Mouse (Mus musculus): Measurements from ENCODE around the gene Mup16.
"Not testable (repeated sequence)": the region's sequence is repeated elsewhere in the genome, so short reads cannot be mapped to it uniquely, and the experiment has no call there.

Gene Mup16

DNA sequence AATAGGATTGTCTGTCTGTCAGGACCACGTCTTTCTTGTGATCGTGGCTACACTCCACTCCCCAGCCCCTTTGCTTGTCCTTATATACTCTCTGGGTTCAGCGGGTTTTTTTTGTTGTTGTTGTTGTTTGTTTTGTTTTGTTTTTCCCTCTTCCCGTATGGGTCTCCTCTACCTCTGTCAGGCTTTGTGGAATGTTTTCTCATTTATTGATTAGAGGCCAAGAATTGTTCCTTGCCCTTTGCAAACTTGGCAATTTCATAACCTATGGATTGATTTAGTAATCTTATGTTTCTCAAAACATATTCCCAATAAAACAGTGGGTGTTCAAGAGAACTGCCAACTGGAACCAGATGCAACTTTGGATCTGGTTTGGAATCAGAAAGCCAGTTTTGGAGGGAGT, at the start of gene Mup16:
Gene Mup16, minus strand, starts transcription at position 101 of the 400 bp plus-strand sequence.
- not testable (repeated sequence) for DNase-seq (ENCODE audit: low spot score in 2 of 2)

DNA sequence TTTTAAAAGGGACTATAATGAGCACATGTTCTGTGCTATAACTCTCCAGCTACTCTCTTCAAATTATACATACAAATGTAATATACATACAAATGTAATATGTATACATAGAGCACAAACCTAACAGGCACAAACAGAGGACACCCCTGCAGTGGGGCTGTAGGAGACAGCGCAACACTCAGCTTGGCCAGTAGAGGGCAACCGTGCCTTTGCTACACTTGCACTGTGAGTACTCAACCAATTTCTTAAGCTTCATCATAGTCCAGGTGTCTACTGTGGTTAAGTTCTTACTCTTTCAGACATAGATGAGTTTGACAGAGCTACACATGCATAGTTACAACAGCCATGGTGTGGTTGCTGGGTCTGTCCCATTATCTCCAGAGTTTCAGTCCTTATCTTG, 36.6 kb upstream of the Mup16 start:
- DNase-seq (ENCODE audit: low spot score in 2 of 2), result not testable (repeated sequence)
